Mouse (Mus musculus): ENCODE data around the gene Gm10447. TPM values are rescaled to one million over a fixed set of nuclear protein-coding genes. Genes with fewer than 3 reads are reported as not detected.
A peak's percentile ranks its signal among the peaks of the same experiment; 100 is the strongest.

Gm10447 gene
- polyA plus RNA-seq, 1 experiment, result 0.02 TPM

DNA sequence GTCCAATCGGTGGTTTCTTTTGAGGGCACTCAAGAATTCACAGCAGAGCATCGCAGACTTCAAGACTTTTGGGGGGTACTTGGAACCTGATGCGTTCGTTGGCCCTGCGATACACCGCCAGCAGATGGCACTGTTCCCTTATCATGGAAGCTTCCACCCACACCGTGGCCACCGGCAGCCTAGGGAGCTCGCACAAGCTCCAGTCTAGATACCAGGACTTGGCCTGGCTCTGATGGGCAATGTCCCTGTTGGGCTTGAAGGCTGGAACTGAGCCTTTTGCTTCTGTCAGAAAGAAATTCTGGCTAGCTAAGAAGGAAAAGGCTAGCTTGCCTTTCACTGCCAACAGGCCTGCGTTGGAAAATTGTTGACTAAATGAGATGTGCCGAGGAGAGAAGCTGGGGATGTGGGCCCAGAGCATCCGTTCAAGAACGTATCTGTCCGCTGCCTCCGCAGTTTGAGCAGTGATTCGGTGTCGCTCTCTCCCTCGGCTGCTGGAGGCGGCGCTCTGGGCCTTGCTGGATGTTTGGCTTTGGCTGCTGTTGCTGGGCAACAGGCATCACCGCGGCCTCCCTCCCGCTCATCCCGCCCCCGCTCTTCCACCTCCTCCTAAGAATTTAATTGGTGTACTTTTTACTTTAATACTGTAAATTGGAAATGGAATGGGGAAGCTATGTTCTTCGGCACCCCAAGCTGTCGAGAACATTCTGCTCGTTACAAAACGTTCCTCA lies 13.2 kb upstream of the Gm10447 start, which contains the start of gene Gm9837:
Gene Gm9837 (minus strand): TSS at position 512 of the 728 bp plus-strand sequence.
- Histone ChIP-seq H3K4me3 (no peak within 1 kb of the TSS), H3K36me3 (ENCODE audit: control insufficient read depth, insufficient read depth) (no peaks in the 10 kb centered on the region), H3ac (ENCODE audit: control insufficient read depth, insufficient read length) (no peak within 1 kb of the TSS), H3K27me3 (ENCODE audit: control insufficient read depth, insufficient read depth, insufficient read length) (peaks cover 12% of the 10 kb centered on the region), H3K4me2 (ENCODE audit: low read depth) (peak within 1 kb of the TSS; percentile 66), H3K79me2 (ENCODE audit: control insufficient read depth, insufficient read depth) (no peaks in the 10 kb centered on the region)
- TF ChIP-seq TCF12 (IDR thresholded peaks at IDR 0.05; ENCODE audit: insufficient read depth, poor library complexity, severe bottlenecking) (no peak), MAX (IDR thresholded peaks at IDR 0.05; ENCODE audit: low read depth) (no peak), USF1 (IDR thresholded peaks at IDR 0.05; ENCODE audit: low read depth) (no peak), CEBPB (IDR thresholded peaks at IDR 0.05; ENCODE audit: insufficient read depth, poor library complexity, severe bottlenecking) (no peak), POLR2A (IDR thresholded peaks at IDR 0.05; ENCODE audit: insufficient read length, low read depth) (no peak), TCF3 (IDR thresholded peaks at IDR 0.05; ENCODE audit: insufficient read length, low read depth) (no peak), MYOG (IDR thresholded peaks at IDR 0.05; ENCODE audit: control insufficient read depth in 1 of 3, insufficient read depth in 1 of 3, insufficient read length in 2 of 3, low read depth in 2 of 3) (no peak), REST (IDR thresholded peaks at IDR 0.05; ENCODE audit: insufficient read depth, insufficient read length) (no peak), E2F4 (IDR thresholded peaks at IDR 0.05; ENCODE audit: insufficient read depth) (no peak), SRF (IDR thresholded peaks at IDR 0.05; ENCODE audit: control insufficient read depth, insufficient read length, low read depth) (no peak), MYOD1 (IDR thresholded peaks at IDR 0.05; ENCODE audit: control insufficient read depth in 1 of 3, insufficient read length in 2 of 3, low read depth in 2 of 3) (no peak), POLR2AphosphoS2 (IDR thresholded peaks at IDR 0.05; ENCODE audit: insufficient read length, low read depth) (no peak)

GRCm38 (mm10) chr11:53469294-53469967 lies 12.5 kb upstream of the Gm10447 start:
- no peak overlapping the region for H3K4me3 ChIP-seq
- peaks cover 7% of the 10 kb centered on the region for H3K27me3 ChIP-seq (ENCODE audit: control insufficient read depth, insufficient read depth, insufficient read length)
- no peaks in the 10 kb centered on the region for H3K36me3 ChIP-seq (ENCODE audit: control insufficient read depth, insufficient read depth)
- no peaks in the 10 kb centered on the region for H3K79me2 ChIP-seq (ENCODE audit: control insufficient read depth, insufficient read depth)
- H3K4me2 ChIP-seq (ENCODE audit: low read depth), result peak overlapping the region; percentile 66
- TF ChIP-seq REST (IDR thresholded peaks at IDR 0.05; ENCODE audit: insufficient read depth, insufficient read length) (no peak), TCF12 (IDR thresholded peaks at IDR 0.05; ENCODE audit: insufficient read depth, poor library complexity, severe bottlenecking) (no peak), E2F4 (IDR thresholded peaks at IDR 0.05; ENCODE audit: insufficient read depth) (no peak), POLR2AphosphoS2 (IDR thresholded peaks at IDR 0.05; ENCODE audit: insufficient read length, low read depth) (no peak), CEBPB (IDR thresholded peaks at IDR 0.05; ENCODE audit: insufficient read depth, poor library complexity, severe bottlenecking) (no peak)
- no peak overlapping the region for H3ac ChIP-seq (ENCODE audit: control insufficient read depth, insufficient read length)

- Histone ChIP-seq H3K36me3 (ENCODE audit: control insufficient read depth, insufficient read depth) (no peaks in the 10 kb centered on the region), H3K27me3 (ENCODE audit: control insufficient read depth, insufficient read depth, insufficient read length) (no peaks in the 10 kb centered on the region), H3K79me2 (ENCODE audit: control insufficient read depth, insufficient read depth) (no peaks in the 10 kb centered on the region), H3ac (ENCODE audit: control insufficient read depth, insufficient read length) (no peak overlapping the region), H3K4me2 (ENCODE audit: low read depth) (no peak overlapping the region), H3K4me3 (no peak overlapping the region)
- TF ChIP-seq SRF (IDR thresholded peaks at IDR 0.05; ENCODE audit: control insufficient read depth, insufficient read length, low read depth) (no peak), MAX (IDR thresholded peaks at IDR 0.05; ENCODE audit: low read depth) (no peak), POLR2A (IDR thresholded peaks at IDR 0.05; ENCODE audit: insufficient read length, low read depth) (no peak), CEBPB (IDR thresholded peaks at IDR 0.05; ENCODE audit: insufficient read depth, poor library complexity, severe bottlenecking) (no peak), REST (IDR thresholded peaks at IDR 0.05; ENCODE audit: insufficient read depth, insufficient read length) (no peak), POLR2AphosphoS2 (IDR thresholded peaks at IDR 0.05; ENCODE audit: insufficient read length, low read depth) (no peak), USF1 (IDR thresholded peaks at IDR 0.05; ENCODE audit: low read depth) (no peak), E2F4 (IDR thresholded peaks at IDR 0.05; ENCODE audit: insufficient read depth) (no peak), TCF12 (IDR thresholded peaks at IDR 0.05; ENCODE audit: insufficient read depth, poor library complexity, severe bottlenecking) (no peak), MYOD1 (IDR thresholded peaks at IDR 0.05; ENCODE audit: control insufficient read depth in 1 of 3, insufficient read length in 2 of 3, low read depth in 2 of 3) (no peak), TCF3 (IDR thresholded peaks at IDR 0.05; ENCODE audit: insufficient read length, low read depth) (no peak), MYOG (IDR thresholded peaks at IDR 0.05; ENCODE audit: control insufficient read depth in 1 of 3, insufficient read depth in 1 of 3, insufficient read length in 2 of 3, low read depth in 2 of 3) (no peak)
Observed at GRCm38 (mm10) chr11:53466231-53466971, 9.5 kb upstream of the Gm10447 start.

GRCm38 (mm10) chr11:53463551-53464424 lies 6.9 kb upstream of the Gm10447 start:
- H3K36me3 ChIP-seq (ENCODE audit: control insufficient read depth, insufficient read depth), result no peaks in the 10 kb centered on the region
- H3K27me3 ChIP-seq (ENCODE audit: control insufficient read depth, insufficient read depth, insufficient read length), result no peaks in the 10 kb centered on the region
- H3K4me2 ChIP-seq (ENCODE audit: low read depth), result no peak overlapping the region
- H3K4me3 ChIP-seq, result no peak overlapping the region
- no peaks in the 10 kb centered on the region for H3K79me2 ChIP-seq (ENCODE audit: control insufficient read depth, insufficient read depth)
- no peak overlapping the region for H3ac ChIP-seq (ENCODE audit: control insufficient read depth, insufficient read length)
- no peak for TF ChIP-seq MYOG (IDR thresholded peaks at IDR 0.05; ENCODE audit: control insufficient read depth in 1 of 3, insufficient read depth in 1 of 3, insufficient read length in 2 of 3, low read depth in 2 of 3)
- TF ChIP-seq REST (IDR thresholded peaks at IDR 0.05; ENCODE audit: insufficient read depth, insufficient read length), result no peak
- TF ChIP-seq CEBPB (IDR thresholded peaks at IDR 0.05; ENCODE audit: insufficient read depth, poor library complexity, severe bottlenecking), result no peak
- no peak for TF ChIP-seq POLR2A (IDR thresholded peaks at IDR 0.05; ENCODE audit: insufficient read length, low read depth)
- TF ChIP-seq TCF3 (IDR thresholded peaks at IDR 0.05; ENCODE audit: insufficient read length, low read depth), result no peak
- no peak for TF ChIP-seq E2F4 (IDR thresholded peaks at IDR 0.05; ENCODE audit: insufficient read depth)
- no peak for TF ChIP-seq POLR2AphosphoS2 (IDR thresholded peaks at IDR 0.05; ENCODE audit: insufficient read length, low read depth)
- TF ChIP-seq MAX (IDR thresholded peaks at IDR 0.05; ENCODE audit: low read depth), result no peak

Data from myocyte (in vitro differentiated cells).